Mouse (Mus musculus): Measurements from ENCODE around the gene Cox16.

The Cox16 gene

DNA sequence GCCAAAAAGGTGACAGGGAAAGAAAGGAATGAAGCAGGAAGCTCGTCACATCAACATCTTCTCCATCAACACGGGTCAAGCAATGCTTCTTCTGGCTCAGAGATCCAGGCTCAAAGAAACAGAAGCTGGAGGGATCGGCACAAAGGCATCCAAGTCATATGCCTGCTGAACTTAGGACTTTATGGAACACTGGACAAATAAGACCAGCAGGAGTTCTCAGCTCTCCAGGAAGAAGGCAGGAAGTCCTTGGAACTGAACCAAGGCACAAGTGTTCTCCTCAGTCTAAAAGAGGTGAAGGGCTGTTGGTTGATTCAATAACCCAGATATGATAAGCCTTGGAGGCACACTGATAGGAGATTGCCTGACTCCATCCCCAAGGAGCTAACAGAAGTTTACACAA is 159.9 kb downstream of the Cox16 start:
- in situ Hi-C loops (cut with MboI, MseI): loop anchor here (10.0 kb wide), 1 partner anchor 1400 kb away; no protein-coding TSS in a partner anchor

DNA sequence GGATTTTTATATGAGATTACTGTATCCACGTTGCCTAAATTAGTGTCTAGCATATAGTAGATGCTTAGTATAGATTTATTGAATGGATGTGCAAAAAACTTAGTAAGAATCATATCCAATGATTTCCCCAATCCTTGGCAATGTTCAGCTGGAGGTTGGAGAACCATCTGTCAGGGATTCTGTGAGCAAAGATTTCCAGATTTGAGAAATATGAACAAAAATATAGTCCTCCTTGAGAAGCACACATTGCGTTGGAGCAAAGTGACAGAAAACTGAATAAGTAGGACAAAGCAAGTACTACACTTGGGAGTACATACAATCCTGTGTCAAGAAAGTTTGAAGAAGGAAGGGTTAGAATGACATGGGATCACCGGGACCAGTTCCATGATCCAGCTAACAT is 160.8 kb downstream of the Cox16 start:
- in situ Hi-C loops (cut with MboI, MseI): loop anchor here (10.0 kb wide), 1 partner anchor 1401 kb away; no protein-coding TSS in a partner anchor

DNA sequence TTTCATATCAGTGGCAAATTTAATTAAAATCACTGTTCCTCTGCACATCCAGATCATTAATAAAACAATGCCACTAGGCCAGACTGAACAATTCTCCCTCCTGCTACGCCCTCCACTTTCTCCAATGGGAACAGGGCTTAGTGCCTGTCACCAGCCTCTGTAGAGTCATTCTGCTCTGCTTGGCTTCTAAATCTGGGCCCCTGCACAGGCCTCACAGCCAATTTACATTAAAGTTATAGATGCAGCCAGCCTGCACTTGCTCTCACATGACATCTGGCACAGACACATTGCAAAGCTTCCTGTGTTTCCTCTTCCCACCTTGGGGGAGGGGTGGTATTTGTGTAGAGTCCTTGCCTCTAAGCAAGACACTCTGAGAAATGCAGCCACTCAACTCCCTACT is 163.9 kb downstream of the Cox16 start:
- in situ Hi-C loops (cut with MboI, MseI): loop anchor here (10.0 kb wide), 1 partner anchor 1404 kb away; no protein-coding TSS in a partner anchor

DNA sequence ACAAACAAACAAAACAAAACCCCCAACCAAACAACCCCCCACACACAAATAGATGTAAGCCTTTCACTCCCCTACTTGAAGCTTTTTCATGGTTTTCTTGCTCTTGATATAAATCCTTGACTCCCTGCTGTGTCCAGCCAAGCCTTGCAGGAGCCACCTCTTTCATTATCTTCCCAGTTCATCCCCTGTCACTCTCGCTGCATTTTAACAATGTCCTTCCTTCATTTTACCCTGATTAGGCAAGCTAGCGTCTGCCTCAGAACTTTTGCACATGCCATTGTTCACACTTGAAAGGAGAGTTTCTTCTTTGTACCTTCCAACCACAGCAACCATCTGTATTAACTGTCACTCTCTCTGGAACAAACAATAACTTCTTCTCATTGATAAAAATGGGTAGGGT is 167.1 kb downstream of the Cox16 start:
- in situ Hi-C loops (cut with MboI, MseI): no loop called here

DNA sequence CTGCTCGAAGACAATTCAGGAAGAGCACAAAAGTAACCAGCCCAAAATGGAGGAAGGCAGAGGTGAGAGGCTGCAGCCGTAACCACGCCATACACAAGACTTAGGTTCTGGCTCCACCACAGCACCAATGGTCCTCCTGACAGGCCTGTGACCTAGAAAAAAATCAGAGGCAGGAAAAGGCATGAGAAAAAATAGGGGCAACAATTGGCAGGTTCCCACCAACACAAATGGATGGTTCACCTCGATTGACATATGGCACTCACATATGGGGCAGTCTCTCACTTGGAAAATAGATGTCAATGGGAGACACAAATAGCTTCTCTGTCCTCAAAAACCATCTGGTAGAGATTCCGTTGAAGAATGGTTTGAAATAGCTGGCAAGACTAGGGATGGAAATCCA is 169.0 kb downstream of the Cox16 start:
- in situ Hi-C loops (cut with MboI, MseI): no loop called here
